Mouse (Mus musculus): ENCODE measurements around the gene Catip.
"Not testable (repeated sequence)": the region's sequence is repeated elsewhere in the genome, so short reads cannot be mapped to it uniquely, and the experiment has no call there.

The Catip gene

DNA sequence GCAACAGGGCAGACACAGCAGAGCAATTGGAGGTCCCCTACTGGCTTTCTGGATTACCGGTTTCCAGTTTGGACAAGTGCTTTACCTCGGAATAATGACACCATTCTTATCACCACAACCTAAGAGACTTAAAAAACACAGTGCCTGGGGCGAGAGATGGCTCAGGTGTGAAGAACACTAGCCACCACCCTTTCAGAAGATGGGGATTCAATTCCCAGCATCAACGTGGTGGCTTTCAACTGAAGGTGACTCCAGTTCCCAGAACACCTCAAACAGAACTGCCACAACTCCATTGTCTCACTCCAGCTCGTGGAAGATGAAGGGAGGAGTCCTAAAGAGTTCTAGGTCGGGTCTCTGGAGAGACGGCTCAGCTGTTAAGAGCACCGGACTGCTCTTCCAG, 23.6 kb downstream of the Catip start:
- no peak for DNase-seq

DNA sequence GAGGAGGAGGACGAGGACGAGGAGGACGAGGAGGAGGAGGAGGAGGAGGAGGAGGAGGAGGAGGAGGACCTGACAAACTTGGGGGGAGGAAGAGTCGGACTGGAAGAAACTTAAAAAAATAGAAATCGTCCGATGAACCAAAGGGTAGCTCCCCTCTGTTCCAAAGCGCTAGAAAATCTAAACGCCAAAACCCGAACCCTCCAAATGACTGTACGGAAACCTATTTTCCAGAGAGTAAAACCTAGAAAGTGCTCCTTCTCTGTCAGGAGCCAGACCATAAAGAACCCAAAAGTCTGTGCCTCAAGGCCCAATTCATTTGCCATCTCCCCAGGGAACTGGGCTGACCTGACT, 24.4 kb downstream of the Catip start:
- no peak for DNase-seq

DNA sequence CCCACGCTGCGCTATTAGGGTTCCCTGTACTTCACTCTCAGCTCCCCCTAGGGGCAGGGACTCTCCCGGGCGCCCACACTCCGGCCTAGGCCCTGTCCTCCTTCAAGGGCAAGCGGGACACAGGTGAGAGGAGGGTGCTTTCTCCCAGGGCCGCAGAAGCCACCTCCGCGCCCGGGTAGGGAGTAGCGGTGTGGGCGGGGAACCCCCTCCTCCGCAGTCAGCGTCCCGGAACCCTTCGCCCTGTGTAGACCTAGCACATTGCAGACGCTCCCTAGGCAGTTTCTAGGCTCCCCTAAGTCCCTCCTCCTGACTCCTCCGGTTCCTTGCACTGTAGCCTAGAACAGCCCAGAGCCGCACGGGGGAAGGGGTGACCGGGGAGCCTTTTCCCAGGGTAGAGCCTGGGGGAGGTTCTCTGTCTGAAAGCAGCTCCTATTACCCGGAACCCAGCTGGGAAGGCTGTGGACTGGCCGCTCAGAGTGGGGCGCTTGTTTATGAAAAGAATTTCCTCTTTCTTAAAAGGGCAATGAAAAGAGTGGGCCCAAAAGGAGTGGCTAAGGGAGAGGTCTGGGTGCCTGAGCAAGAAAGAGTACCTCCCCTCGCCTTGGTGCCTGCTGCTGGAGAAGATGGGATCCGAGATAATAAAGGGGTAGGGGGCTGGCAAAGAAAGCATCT, 24.9 kb downstream of the Catip start:
- peak; percentile 95 for DNase-seq

DNA sequence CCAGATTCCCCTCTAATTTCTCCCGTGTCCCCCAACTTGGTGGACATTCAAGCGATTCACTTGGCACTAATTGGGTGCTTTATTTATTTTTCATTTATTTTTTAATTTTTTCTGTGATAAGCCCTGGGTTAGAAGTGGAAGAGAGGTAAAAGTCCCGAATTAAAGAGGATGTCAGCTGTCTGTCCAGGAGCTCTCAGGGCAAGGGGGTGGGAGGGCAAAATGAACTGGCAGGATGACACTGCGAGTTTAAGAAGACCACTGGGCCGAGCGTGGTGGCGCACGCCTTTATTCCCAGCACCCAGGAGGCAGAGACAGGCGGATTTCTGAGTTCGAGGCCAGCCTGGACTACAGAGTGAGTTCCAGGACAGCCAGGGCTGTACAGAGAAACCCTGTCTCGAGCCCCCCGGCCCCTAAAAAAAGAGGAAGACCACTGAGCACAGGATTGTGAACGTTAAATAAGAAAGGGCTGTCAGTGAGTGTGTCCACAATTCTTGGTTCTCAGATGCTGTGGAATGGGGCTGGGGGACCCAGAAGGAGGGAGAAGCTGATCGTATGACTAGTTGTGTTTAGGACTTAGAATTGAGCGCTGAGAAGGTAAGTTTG, 25.6 kb downstream of the Catip start:
- no peak for DNase-seq

DNA sequence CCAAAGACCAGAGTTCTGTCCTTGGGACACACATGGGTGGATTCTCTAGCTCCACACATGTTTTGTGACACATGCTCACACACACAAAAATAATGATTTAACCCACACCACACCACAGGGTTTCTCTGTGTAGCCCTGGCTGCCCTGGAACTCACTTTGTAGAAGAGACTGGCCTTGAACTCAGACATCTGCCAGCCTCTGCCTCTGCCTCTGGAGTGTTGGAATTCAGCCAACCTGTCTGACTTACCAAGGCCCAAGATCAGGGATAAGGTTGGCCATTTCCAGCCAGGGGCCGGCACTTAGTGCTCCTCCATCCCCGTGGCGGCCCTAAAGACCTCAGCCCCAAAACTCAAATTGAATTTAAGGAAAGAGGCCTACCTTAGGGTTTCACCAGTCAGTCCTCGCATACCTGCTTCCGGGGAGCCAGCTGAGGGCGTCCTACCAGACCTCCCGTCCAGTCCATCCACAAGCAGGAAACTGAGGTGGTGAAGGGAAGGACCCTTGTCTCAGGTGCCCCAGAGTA, 26.6 kb downstream of the Catip start:
- no peak for DNase-seq

DNA sequence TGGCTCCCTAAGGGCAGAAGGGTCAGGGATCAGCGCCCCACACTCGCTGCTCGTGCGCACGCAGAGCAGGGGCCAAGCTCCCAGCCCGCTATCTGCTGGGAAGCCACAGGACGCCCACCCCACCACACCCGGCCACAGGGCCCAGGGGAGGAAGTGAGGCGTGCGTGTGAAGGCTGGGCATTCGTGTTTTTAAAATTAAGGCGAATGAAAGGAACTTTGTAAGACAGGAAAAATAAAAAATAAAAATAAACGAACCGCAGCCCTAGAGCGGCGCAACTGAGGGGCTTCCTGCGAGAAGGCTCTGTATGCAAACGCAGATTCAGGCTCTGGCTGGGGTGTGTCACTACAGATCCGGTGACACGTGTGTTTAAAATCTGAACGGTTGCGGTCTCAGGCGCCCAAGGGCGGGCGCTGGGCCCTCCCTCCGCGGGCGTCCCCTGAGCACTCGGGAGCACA, 28.0 kb downstream of the Catip start:
- peak; percentile 70 for DNase-seq

DNA sequence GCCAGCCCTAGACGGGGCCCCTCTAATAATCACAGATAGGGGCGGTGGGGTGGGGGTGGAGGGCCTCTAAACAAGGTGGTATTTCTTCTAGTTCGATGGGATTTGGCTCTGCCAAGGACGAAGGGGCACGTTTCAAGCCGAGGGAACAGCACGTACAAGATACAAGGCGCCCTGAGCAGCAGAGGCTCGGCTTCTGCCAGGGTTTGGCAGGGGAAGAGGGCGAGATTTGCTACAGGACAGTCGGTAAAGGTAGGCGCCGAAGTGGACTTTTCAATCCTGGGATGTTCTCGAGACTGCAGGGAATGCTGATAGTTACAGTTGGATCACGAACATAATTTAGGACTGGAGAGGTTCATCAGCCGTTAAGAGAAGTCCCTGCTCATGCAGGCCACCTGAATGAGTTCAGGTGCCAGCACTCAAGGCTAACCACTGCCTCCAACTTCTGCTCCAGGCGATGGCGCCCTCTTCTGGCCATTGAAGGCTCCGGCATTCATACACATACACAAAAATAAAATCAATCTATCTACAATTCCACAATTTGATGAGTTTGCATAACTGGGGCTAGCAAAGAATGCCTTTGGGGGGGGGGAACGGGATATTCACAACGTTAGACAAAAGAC, 28.5 kb downstream of the Catip start:
- peak; percentile 87 for DNase-seq

DNA sequence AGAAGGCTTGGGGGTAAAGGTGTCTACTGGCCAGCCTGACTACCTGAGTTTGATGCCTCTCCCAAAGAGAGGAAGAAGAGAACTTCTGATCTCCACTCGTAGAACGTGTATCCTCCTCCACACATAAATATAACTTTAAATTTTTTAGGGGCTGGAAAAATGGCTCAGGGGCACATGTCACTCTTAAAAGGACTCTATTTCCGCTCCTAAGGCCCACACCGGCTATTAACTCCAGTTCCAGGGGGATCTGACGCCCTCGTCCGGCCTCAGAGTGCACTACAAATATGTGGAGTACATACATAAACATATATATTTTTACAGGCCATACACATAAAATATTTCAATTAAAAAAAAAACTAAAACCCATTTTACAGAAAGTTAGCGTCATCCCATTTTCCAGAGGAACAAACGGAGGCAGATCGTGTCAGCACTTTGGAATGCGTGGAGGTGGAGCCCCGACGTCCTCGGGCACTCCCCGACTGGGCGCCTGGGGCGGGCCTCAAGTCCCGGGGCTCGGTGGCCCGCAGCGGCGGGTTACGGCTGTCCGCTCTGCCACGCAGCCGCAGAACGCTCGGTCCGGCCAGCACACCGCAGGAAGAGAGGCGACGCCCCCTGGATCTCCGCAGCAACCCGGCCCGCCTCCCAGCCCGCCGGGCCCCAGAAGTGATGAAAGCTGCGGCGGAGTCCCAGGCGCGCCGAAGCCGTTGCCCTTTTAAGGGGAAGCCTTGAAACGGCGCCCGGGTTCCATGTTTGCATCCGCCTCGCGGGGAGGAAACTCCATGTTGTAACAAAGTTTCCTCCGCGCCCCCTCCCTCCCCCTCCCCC, 29.2 kb downstream of the Catip start, which contains the start of gene Ctdsp1:
Gene Ctdsp1, plus strand, starts transcription at position 586 of the 825 bp plus-strand sequence.
- peak; percentile 94 for DNase-seq

DNA sequence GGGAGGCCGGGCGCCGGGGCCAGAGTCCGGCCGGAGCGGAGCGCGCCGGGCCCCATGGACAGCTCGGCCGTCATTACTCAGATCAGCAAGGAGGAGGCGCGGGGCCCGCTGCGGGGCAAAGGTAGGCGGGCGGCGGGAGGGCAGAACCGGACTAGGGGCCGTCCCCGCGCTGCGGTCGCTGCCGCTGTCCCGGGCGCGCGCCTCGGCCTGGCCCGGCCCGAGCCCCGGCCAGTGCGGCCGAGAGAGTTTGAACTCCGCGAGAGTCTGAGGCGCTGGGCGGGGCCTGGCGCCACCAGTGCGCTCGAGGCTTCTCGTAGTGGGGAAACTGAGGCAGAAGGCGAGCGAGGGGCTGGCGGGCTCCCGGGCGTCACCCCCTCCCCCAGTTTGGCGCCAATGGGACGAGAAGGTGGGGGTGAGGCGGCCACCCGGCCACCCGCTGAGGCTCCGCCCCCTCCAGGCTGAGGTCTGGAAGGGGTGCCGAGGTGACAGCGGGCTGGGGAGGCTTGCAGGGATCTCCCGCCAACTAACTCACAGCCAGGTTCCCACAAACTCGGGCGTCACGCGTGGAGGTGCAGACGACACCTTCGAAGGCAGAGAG, 30.0 kb downstream of the Catip start:
- peak; percentile 88 for DNase-seq

DNA sequence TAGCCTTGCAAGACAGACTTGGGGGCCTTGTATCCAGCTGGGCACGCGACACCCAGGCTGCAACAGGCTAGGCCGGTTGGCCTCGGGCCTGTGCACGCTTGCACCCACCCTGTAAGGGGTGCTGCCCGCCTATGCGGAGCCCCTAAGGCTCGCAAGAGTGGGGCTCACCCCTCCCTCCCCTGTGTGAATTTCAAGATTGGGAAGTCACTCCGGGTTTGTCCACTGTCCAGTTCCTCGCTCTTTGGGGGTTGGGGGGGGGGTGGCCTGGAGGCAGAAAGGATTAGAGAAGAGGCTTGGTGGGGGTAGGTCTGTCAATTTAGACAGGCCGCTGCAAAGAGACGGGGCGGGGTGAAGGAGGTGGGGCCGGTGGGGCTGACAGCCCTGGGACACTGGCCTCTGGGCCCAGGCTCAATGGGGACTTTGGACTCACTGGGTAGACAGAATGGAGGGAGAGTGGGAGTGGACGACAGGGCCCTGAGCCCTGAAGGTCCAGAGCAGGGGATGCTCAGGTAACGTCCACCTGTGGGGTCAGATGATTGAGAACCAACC, 30.6 kb downstream of the Catip start:
- DNase-seq = no peak

DNA sequence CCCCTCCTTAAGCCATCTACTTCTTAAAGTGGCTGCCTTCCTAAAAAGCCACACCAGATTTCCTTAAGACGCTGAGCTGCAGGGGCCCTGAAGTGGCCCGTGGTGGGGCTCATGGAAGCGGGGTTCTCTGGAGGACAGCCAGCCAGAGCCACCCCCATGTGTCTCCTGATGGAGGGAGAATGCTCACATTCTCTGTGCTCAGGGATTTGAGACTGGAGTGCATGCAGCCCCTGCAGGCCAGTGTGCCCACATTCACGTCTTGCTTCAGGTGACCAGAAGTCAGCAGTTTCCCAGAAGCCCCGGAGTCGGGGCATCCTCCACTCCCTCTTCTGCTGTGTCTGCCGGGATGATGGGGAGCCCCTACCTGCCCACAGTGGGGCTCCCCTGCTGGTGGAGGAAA, 31.1 kb downstream of the Catip start:
- DNase-seq = peak; percentile 27

DNA sequence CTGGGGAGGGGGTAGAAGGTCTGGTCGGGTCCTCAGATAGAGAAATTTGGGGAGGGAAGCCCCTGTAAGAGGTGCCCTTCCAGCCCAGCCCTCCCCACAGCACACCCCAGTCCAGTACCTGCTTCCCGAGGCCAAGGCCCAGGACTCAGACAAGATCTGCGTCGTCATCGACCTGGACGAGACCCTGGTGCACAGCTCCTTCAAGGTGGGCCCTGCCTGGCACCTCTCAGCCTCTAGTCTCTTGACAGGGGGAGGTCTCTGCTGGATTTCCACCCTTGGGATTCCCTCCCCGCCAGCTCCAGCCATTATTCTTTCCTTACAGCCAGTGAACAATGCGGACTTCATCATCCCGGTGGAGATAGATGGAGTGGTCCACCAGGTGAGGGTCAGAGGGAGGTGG, 31.8 kb downstream of the Catip start:
- no peak for DNase-seq

DNA sequence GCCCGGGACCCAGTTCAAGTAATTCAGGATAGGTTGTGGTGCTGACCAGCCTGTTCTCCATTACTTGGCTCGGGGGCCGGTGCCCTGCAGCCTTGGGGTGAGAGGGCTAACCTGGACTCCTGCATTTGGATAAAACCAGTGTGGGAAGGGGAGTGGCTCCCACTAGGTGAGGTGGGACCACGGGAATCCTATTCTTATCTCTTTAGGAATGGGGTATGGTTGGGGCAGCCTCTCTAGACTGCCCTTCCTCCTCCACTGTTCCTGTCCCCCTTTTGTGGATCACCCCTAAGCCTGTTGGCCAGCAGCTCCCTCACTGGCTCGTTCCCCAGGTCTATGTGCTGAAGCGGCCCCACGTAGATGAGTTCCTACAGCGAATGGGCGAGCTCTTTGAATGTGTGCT, 32.4 kb downstream of the Catip start:
- DNase-seq = no peak

DNA sequence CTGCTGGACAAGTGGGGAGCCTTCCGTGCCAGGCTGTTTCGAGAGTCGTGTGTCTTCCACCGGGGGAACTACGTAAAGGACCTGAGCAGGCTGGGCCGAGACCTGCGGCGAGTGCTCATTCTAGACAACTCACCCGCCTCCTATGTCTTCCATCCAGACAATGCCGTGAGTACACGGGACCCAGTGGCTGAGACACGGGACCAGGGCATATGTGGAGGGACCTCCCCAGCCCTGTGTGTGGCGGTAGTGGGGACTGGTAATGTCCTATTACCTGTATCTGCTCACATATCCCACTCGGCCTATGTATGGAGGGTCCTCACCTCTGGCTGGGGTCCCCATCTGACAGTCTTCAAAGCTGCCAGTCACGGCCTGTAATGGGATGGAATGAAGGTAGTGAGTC, 33.0 kb downstream of the Catip start:
- no peak for DNase-seq

DNA sequence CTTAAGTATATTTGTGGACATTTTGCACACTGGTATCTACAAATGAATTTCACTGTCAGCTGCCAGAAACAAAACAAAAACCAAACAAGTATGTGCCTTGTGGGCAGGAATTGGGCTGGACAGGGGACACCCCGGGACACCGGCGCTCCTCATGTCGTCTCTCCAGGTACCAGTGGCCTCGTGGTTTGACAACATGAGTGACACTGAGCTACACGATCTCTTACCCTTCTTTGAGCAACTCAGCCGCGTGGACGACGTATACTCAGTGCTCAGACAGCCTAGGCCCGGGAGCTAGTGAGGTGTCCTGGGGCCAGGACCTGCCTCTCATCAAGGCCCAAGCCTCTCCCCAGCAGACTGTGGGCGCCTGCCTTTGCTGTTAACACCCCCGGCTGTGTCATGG, 33.4 kb downstream of the Catip start:
- no peak for DNase-seq

DNA sequence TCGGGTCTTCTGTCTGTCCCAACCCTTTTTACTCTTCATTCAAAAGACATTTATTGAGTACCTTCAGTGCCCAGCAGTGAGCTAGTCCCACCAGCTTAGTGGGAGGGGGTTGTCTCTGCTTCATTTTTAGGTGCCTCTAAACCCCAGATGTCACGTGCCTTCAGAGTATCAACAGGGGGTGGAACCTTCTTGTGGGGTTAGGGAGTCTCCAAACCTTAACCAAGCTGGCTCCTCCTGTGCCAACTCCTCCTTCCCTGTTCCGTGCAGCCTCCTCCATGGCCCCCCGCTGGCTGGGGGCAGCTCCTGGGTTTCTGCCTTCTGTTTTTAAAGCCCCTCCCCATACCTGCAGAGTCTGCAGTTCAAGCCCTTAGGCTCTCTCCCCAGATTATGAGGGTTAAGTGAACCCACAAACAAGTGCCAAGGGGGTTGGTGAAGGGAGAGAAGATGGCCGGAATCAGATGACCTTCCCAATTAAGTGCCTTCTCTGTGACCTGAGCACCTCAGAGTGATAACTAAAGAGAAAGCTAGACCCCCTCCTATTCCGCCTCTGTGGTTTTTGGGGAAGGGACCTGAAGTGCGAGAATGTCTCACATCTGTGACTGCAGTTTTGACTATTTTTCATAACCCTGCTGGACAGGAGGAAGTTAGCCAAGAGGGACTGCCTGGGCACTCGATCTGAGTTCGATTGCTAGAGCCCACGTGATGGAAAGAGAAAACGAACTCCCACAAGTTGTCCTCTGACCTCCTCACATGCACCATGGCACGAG, 34.7 kb downstream of the Catip start:
- not testable (repeated sequence) for DNase-seq

DNA sequence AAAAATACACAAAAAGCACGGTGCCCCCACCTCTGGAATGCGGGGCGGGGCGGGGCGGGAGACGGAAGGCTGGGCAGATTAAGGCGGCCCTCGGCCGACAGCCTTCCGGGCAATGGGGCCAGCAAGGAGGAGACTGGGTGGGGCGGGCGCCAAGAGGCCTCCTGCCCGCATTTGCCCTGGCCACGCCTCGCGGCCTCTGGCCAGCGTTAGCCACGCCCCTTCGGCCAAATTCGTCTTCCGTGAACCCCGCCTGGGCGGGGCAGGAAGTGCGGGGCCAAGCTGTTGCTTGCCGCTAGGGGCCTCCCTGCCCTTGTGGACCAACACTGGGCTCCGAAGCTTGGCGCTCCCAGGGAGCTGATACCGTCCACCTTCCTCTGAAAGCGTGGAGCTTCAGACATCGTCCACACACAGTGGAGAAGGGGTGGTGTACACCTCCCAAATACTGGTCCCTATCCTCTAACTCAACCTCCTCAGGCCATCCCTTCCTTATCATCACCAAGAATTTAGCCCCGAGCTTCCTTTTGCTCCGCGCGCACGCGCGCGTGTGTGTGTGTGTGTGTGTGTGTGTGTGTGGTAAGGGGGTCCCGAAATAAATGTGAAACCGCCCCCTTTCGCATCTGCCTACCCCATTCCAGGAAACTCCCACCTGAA, 35.5 kb downstream of the Catip start:
- peak; percentile 88 for DNase-seq

DNA sequence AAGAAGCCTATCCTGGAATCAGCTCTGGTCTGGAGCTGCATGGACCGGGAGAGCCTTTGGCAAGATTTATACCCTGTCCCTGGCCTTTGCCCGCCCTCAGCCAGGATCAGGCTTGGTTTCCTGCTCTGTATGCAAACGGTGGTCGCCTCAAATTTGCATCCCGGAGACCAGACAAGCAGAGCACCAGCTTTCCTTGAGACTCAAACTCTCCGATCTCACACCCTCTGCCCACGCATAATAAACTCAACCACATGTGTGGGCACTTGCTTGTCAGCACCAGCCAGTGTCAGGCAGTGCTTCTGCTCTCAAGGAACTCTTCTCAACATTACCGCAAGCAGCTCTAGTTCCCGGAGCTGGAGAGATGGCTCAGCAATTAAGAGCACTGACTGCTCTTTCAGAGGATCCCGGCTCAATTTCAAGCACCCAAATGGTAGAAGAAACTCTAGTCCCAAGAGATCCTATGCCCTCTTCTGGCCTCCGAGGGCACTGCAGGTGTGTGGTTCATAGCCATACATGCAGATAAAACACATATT, 36.1 kb downstream of the Catip start:
- peak; percentile 88 for DNase-seq

DNA sequence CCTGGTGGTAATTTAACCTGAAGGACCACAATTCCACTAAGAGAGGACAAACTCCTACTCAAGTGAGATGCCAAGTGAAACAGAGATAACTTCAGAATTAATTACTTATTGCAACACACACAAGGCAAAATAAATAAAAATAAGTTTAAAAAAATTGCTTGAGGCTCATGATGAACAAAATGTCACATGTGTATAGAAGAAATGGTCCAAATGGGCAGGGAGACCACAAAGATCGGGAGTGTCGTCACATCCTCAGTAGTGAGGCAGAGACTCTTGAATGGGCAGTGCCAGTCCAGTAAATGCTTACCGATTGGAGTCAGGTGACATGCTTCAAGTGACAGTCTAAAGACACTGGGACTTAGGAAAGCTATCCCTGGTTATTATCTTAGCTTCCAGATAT, 38.6 kb downstream of the Catip start:
- no peak for DNase-seq

DNA sequence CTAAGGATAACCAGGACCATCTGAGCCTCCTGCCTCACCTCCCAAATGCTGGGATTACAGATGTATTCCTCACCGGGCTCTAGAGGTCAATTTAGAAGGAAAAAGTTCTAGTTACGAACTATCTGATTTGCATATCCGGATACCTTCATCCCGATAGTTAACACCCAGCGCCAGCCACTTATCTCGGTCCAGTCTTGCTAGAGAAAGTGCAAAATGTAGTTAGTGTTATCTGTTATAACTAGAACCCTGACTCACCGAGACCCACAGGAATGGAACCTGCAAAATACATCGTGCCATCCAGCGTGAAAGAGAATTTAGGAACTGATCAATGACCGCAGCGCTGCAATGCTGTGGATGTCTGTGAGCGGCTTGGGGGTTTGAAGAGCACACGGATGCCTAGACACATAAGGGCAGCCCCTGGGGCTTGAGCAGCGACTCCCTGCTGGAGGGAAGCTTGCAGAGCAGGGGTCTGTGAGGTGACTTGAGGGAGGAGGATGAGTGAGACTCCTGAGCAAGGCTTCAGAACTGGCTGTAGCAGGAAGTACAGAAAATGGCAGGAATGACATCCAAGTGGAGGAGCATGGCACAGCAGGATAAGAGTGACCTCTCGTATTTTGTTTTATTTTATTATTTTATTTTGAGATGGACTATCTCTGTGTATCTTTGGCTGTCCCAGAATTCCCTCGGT, 39.3 kb downstream of the Catip start:
- DNase-seq = no peak

Measured in thymus, postnatal 4 days (tissue).